Mouse (Mus musculus) spleen, embryonic (tissue): ENCODE data around the gene Nckap1.

Experiments used
- CTCF ChIA-PET: fragments of 350-600 bp; sonication (Branson Sonifier 250); formaldehyde crosslinking; loops from one replicate; lab custom pipeline; 2022; lab: Charles Lee

The Nckap1 gene

DNA sequence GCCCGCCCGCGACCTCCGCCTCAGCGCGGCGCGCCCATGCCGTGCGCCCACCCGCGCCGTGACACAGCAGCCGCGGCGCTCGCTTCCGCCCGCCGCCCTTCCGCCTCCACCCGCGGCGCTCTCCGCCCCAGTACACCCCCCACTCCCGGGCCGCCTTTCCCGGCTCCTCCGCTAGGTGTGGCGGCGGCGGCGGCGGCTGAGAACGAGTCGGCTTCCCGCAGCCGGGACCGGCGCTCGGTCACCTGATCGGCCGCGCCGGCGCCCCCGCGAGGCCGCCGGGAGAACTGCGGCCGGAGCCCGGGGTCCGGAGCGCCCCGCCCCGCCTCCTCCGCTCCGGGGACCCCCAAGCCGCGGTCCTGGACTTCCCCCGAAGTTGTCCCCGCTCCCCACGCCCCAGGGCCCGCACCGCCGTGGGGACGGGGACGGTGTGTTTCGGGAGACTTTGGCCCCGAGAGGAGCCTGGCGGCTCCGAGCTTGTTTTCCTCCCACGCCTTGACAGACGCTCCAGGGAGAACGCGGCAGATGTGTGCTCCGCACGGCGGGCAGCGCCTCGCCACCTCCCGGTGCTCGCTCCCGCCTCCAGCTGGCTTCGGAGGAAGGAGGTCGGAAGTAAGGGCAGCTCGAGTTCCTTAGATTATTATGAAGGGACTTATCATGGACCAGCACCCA is at the start of gene Nckap1:
Nckap1 (minus strand) TSS at position 338 of the 669 bp plus-strand sequence.
- CTCF ChIA-PET: no interaction called here

DNA sequence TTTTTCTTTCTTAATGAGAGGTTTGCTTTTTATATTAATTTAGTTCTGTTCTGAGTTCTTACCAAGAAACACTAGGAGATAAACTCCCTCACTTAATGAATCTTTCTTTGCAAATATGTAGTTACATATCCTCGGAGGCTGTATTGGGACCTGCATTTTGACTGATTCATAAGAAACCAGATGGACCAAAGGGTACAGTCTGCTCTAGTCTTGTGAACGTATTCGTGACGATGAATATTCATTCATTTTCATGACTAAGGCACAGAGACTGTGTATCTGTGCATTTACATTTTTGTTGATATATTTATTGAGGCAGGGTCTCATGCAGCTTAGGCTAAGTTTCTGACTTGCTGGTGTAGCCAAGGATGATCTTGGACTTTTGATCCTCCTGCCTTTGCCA is 43.3 kb upstream of the Nckap1 start:
- CTCF ChIA-PET: no interaction called here

DNA sequence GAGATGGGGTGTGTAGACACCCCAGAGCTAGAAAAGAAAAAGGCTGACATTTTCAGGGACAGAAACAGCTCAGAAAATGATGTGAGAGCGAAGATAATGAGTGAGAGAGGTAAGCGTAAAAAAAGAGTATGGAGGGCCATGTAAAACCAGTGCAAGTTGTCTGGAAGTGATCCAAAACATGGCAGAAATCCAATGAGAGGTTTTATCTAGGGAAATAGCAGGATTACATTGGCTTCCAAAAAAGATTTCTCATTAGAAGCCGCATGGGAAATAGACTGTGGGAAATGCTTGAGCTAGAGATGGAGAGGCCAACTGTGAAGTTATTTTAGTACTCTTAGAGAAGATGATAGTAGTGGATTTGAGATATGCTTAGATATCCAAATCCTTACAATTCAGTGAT is 40.7 kb upstream of the Nckap1 start:
- CTCF ChIA-PET: no interaction called here

DNA sequence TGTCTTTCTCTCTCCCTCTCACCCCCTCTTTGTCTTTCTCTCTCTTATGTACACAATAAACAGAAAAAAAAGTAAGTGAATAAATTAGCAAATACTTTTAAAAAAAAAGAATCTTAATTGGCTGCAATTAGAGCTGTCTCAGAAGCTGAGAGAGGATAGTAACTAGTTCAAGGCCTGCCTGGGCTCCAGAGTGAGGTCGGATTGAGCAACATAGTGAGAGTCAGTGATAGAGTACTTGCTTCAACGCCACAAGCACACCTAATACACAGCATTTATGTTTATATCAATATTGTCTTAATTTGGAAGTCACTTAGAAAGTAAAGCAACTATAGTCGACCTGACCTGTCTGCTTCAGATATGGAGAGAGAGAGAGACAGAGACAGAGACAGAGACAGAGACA is 37.8 kb upstream of the Nckap1 start:
- CTCF ChIA-PET: no interaction called here

DNA sequence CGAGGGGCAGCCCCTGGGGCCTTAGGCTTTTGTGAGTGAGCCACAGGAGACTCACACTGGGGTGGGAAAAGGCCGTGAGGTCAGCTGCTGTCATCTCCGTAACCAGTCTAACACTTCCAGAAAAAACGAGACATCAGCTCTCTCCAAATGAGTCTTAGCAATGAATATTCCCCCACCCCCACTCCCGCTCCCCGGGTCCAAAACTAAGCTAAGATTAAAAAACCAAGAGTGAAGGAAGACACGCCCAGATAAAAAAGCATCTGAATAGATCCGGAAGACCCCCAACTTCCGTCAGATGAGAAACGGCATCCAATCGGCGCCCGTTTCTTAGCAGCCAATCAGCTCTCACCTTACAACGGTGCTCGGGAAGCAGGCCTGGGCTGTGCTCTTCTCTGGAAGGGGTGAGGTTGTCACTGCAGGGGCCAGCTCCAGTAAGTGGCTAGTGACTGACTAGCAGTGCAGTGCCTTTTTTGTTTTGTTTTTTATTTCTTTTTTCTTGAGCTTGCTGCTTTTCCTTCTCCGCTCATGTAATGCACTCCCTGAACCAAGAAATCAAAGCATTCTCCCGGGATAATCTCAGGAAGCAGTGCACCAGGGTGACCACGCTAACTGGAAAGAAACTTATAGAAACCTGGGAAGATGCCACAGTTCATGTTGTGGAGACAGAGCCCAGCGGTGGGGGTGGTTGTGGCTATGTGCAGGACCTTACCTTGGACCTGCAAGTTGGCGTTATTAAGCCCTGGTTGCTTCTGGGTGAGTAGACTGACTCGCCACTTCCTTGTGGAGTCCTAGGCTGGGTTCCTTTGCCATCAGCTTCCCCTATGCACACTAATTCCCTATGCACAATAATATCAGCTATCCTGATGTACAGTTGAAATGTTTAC is 35.9 kb upstream of the Nckap1 start, which contains the start of the genes Dusp19 and Nup35:
Dusp19 (plus strand) TSS at position 192 of the 884 bp plus-strand sequence.
Nup35 (plus strand) TSS at position 383 of the 884 bp plus-strand sequence.
- CTCF ChIA-PET: no interaction called here

DNA sequence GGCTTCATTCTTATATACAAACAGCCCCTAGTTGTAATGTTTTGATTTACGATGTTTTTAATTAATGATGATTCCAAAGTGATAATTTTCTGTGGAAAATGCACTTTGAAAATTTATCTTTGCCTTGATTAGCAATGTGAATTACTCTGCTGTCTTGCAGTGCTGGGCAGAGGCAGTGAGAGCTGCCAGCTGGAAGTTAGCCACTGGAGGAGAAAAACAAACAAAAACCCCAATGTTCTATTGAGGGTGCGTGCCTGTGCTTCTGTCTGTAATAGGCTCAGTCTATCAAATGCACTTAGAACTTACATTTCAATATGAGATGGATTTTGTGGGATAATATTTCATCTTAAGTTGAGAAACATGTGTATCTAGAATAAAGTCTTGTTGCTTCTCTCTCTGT is 31.6 kb upstream of the Nckap1 start:
- CTCF ChIA-PET: no interaction called here

DNA sequence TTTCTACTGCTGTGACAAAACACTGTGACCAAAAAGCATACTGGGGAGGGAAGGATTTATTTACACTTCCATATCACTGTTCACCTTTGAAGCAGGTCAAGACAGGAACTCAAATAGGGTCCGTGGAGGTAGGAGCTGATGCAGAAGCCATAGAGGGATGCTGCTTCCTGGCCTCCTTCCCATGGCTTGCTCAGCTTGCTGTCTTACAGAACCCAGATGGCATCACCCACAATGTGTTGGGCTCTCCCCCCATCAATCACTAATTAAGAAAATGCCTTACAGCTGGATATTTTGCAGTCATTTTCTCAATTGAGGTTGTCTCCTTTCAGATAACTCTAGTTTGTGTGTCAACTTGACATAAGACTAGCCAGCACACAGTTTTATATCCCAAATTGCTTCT is 31.1 kb upstream of the Nckap1 start:
- CTCF ChIA-PET: no interaction called here

DNA sequence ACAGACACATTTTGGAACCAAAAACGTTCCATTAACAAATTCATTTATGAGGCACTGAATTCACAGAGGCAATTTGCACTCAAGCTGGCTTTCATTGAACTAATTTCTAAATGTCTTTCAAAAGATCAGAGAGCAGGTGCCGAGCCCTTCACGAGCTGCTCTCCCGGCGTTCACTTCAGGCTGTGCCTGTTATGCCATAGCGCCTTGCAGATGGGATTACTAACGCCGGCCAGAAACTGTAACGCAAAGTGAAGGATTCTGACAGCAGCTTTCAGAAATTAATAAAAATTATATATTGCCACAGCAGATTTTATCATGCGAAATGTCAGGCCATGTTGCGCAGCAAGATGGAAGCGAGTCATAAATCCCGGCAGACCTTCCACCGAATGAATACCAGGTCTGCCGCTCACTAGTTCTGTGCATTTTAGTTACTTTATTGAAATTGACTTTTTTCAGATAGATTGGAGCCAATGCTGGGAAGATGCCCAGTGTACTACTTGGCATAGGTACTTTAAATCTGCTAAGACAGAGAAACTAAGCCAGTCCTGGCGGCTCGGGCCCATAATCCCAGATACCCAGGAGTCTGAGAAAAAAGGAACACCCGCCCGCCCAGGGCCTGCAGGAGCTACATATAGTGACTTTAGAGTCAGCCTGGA is 22.7 kb upstream of the Nckap1 start:
- CTCF ChIA-PET: no interaction called here

DNA sequence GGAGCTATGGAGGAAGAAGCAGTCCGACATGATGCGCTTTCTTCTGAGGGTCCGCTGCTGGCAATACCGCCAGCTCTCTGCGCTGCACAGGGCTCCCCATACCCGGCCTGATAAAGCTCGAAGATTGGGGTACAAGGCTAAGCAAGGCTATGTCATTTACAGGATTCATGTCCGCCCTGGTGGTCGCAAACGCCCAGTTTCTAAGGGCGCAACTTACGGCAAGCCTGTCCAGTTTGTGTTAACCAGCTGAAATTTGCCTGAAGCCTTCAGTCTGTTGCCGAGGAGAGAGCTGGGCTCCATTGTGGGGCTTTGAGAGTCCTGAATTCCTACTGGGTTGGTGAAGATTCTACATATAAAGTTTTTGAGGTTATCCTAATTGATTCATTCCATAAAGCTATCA is 21.6 kb upstream of the Nckap1 start:
- CTCF ChIA-PET: no interaction called here

DNA sequence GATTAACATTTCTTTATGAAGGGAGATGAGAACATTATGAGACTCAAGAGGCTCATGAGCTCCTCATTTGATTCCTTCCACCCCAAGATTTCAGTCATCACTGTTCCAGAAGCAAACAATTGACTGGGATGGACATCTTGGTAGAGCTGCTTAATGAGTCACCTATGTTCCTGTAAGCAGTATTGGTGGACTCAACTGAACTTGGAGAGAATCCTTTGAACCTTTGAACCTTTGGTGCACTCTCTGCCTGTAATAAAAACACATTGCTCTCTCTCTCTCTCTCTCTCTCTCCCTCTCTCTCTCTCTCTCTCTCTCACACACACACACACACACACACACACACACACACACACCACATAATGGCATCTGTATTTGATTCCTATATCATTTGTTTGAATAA is 19.4 kb upstream of the Nckap1 start:
- CTCF ChIA-PET: no interaction called here

DNA sequence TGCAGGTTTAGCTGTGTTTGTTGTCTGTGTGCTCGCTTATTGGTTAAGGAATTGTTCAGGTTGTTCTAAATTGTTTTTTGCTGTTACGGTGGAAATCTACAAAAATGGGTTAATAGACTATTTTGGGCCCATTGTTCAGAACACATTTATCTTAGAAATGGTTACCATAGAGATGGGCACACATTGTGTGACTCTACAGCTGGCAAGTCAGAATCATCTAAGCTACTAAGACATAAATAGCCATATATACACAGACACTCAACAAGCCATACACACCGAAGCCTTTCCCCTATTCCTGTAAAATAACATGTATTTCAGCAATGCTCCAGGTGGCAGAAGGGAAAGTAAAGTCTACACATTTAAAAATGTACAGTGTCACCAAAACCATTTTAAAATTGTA is 18.7 kb upstream of the Nckap1 start:
- CTCF ChIA-PET: no interaction called here

DNA sequence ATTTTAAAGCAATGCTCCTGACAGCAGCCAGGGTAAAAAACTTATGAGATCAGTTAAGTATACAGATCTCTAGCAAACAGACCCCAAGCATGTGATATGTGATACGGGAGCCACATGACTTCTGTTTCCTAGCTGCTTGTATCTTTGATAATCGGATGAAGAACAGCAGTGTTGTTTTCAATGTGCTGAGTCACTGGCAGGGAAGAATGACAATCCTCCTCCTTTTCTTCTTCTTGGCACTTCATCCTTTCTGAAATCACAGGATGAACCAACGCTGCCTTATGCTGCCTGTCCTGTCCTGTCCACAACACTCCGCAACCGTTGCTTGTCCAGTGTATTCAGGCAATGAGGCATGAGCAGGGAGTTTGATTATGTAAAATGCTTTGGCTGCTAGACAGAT is 15.8 kb upstream of the Nckap1 start:
- CTCF ChIA-PET: no interaction called here

DNA sequence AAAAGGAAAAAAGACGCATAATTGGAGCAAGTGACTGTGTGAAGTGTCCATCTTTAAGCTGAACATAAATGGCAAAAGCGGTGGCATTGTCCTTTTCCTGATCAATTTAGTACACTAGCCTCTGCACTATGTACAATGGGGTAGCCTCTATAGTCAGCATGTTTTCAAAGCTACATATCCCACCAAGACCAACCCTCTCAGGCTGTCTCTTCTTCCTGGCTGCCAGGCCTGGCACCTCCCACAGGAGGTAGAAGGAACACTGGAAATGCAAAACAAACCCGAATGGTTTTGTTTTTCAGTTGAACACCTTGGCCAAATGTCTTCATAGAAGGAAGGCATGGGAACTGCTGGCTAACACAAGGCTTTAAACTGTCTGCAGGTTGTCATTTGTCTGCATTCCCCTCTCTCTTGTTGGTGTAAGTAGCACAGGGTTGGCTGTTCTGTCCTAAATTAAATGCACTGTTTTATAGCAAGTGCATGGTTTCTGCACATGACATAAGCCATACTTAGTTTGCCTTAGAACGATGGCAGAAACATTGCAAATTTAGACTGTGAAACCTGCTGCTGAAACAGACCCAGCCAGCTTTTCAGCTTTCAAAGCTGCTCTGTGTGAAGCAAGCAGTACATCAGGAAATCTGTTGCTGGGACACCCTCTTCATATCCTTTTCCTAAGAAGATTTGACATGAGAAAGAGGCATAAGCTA is 13.2 kb upstream of the Nckap1 start:
- CTCF ChIA-PET: no interaction called here

DNA sequence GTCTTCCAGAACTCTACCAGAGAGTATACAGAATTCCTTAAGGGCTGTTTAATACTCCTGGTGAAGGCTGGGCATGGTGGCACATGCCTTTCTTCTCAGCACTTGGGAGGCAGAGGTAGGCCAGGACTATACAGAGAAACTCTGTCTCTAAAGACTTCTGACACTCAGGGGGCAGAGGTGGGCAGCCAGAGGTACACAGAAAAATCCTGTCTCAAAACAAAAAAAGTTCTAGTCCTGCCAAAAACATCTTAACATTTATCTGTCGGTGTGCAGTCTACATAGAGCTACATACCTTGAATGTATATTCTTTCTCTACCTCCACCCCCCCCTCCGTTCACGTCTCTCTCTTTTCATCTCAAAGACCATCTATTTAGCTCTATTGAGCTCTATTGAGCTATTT is 1.2 kb upstream of the Nckap1 start:
- CTCF ChIA-PET: interaction anchor here (0.6 kb wide), 1 partner anchor 1848 kb away, joined by 3 read pairs; no protein-coding TSS in a partner anchor

DNA sequence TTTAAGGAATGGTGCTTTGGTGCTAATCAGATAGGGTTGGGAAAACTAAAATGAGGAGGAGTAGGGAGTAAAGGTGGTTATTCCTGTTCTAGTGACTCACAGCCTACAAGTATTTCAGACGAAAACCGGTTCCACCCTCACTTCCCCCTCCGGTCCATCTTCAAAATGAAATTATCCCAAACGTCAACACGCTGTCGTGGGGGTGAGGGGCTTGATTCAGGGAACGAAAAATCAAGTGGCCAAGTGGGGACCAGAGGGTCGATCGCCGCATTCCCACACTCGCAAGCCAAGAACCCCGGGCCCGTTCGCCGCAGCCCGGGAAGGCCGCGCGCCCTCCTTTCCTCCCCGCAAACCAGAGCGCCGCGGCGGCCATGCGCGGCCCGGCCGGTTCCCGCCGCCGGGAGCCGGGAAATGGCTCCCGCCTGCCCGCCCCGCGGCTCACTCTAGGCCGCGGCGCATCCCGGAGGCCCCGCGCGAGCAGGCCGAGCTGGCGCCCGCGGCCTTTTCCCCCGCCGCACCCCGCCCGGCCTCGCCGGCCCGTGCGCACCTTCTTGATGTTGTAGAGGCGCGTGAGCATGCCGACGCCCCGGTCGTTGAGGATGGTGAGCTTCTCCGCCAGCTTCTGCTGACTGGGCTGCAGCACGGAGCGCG is 744 bp downstream of the Nckap1 start:
- CTCF ChIA-PET: no interaction called here

DNA sequence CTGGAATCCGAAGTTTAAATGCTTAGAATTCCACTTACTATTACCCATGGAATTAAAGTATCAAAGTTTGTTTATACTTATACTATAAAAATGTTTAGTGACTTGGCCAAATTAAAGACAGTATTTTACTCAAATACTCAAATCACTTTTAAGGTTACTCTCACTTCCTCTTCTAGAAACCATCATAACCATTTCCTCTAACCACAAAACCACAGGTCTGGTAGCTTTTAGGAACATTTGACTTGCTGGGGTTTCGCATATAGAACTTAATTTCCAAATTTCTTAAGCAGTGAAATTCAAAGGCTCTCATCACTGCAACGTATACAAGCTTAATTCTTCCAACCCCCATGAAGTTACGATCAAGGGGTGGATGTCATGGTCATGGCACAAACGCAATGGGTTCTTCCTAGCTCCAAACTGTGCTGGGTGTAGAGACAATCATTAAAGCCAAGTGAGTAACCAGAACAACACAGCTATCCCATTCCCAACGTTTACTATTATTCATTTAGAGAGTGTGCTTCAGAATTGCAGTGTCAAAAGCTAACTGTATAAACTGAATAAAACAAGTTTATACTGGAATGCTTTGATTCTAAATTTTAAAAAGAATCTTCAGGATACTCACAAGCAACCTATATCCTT is 1.8 kb downstream of the Nckap1 start:
- CTCF ChIA-PET: no interaction called here

DNA sequence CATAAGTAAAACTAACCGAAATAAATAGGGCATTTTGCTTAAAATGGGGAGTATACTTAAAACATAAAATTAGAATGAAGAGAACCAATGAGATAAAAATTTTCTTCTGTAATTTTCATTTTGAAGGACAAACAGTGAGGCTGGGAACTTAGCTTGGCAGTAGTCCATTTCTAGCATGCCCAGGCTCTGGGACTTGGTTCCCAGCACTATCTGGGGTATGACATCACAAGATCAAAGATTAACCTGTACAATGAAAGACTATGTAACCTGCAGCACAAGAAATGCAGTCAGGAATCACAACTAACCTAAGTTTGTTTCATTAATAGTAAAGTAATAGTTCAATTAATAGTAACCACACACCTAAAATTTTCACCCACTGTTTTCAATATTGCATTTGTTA is 3.9 kb downstream of the Nckap1 start:
- CTCF ChIA-PET: no interaction called here

DNA sequence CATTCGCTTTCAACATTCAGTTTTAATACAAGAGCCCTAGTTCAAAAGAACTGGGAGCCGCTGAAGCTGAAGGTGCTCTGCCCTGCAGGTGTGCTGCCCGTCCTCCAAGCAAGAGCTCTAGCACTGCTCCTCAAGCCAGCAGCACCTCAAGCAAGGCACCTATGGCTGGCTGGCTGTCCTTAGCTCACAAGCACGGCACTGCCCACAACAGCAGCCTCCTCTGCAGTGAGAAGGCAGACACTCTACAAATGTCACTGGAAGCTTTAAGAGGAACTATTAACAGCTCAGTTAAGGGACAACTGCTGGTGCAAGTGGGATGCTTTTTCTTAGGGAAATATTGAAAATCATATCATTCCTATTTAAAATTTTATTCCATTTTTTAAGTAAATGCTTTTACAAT is 10.5 kb downstream of the Nckap1 start:
- CTCF ChIA-PET: interaction anchor here (0.6 kb wide), 1 partner anchor 35 kb away, joined by 9 read pairs; no protein-coding TSS in a partner anchor

DNA sequence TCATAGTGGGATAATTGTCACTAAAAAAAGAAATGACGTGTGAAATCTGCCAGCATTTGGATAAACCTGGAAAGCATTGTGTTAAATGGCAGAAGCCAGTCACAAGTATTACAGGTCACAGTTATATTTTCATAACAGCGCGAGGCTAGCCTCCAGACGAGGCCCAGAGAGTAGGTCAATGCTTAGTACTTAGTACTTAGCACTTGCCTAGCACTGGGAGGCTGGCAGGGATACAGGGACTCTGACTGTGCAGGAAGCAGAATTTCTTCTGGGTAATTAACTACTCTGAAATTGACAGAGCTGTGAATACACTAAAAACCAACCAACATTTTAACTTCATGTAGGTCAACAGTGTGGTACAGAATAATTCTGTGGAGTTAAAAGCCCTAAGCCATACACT is 13.8 kb downstream of the Nckap1 start:
- CTCF ChIA-PET: no interaction called here

DNA sequence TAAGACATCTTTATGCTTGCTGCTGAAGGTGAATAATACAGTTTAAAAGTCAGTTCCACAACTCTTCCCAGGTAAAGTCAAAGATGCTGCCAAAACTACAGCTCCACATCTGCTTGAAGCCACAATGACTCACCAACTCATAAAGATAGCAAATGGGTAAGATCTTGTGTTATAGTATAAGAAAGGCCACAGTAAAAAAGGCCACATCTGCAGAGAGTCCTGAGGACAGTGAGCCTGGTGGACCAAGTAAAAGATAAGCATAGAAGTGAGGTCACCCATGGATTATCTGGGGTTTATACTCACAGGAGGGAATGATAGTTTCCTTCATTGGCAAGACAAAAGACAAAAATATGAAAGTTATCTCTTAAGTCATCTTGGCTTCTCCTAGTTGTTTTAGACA is 18.9 kb downstream of the Nckap1 start:
- CTCF ChIA-PET: interaction anchor here (0.6 kb wide), 1 partner anchor 971 kb away, joined by 3 read pairs; no protein-coding TSS in a partner anchor

DNA sequence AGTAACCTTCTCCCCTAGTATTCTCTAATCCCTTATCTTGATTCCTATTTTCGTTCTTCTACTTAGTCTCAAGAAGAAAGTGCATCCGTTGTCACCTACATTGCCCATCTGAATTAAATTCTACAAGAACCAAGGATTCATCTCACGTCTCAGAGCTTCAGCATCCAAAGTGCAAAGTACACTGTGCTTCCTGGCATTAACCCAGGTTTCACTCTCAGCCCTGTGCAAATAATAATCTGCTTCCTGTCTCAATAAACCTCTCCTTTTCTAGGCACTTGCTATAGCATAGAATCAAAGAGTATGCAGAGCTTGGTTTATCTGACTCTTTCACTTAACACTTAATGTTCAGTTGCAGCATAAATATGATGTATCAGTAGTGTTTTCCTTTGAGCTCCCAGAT is 19.7 kb downstream of the Nckap1 start:
- CTCF ChIA-PET: interaction anchor here (0.6 kb wide), 1 partner anchor 970 kb away, joined by 3 read pairs; no protein-coding TSS in a partner anchor
